Mouse (Mus musculus) midbrain, embryonic 10.5 days (tissue): ENCODE measurements at regions not wholly inside any gene's neighbourhood (a gene's known extent, or its start where the extent isn't known, plus 50 kb on each side); places are given as distances from the start of the nearest gene placed in this dataset.
"Not testable (repeated sequence)": the region's sequence is repeated elsewhere in the genome, so short reads cannot be mapped to it uniquely, and the experiment has no call there.

Experiments
- DNase-seq: peaks from one replicate; pipeline ENCODE4 v3.0.0-alpha.2; 2017; ENCODE audit warnings: low spot score
- H3K27ac ChIP-seq: fragments of 300-500 bp; sonication (generic); replicated peaks from 2 replicates; pipeline ENCODE4 v1.5.1; 2016; ENCODE audit warnings: mild to moderate bottlenecking
- H3K27me3 ChIP-seq: fragments of 300-500 bp; sonication (generic); 2 replicates; pipeline ENCODE4 v1.6.1; 2016; ENCODE audit warnings: low read depth, mild to moderate bottlenecking; ENCODE audit not compliant: poor library complexity, severe bottlenecking
- H3K36me3 ChIP-seq: fragments of 300-500 bp; sonication (generic); 2 replicates; pipeline ENCODE4 v1.6.1; 2016; ENCODE audit warnings: mild to moderate bottlenecking, moderate library complexity
- H3K4me1 ChIP-seq: fragments of 300-500 bp; sonication (generic); 2 replicates; pipeline ENCODE4 v1.6.1; 2016
- H3K4me3 ChIP-seq: fragments of 300-500 bp; sonication (generic); 2 replicates; pipeline ENCODE4 v1.5.1; 2016; ENCODE audit warnings: mild to moderate bottlenecking, moderate library complexity
- H3K9me3 ChIP-seq: fragments of 300-500 bp; sonication (generic); replicated peaks from 2 replicates; pipeline ENCODE4 v1.6.1; 2016; ENCODE audit warnings: mild to moderate bottlenecking
- WGBS: fragments of 180-500 bp; shearing (Covaris S2); methylation state at CpG from one replicate; pipeline ENCODE4 v1.1.7; 2016; 5-methylcytosine and 5-hydroxymethylcytosine counted together

- DNase-seq: peak; percentile 69
- not testable (repeated sequence) for H3K36me3 ChIP-seq, H3K27ac ChIP-seq, H3K4me3 ChIP-seq
- 20% methylated on average over 8 of the region's 8 CpGs for WGBS
- Histone ChIP-seq H3K27me3 (peaks cover 57% of the 10 kb centered on the region), H3K4me1 (peaks cover 34% of the 10 kb centered on the region), H3K9me3 (peaks cover 15% of the 10 kb centered on the region)
These were observed 52.5 kb upstream of the Prr5 start for GRCm38 (mm10) chr15:84616880-84617279.

- peaks cover 49% of the 10 kb centered on the region for H3K27me3 ChIP-seq
- WGBS: 55% methylated on average over 17 of the region's 17 CpGs
- H3K36me3 ChIP-seq: 0 out of 2 replicates have a peak, but pooled peaks cover under 1% of the 10 kb centered on the region
- H3K27ac ChIP-seq: 0 out of 2 replicates have a peak overlapping the region, but pooled peaks have one; percentile 35
- H3K4me1 ChIP-seq: peaks cover 49% of the 10 kb centered on the region
- H3K4me3 ChIP-seq: no peak overlapping the region
- peak; percentile 87 for DNase-seq
- 0 out of 2 replicates have a peak, but pooled peaks cover 3% of the 10 kb centered on the region for H3K9me3 ChIP-seq
These were observed 55.6 kb upstream of the Prr5 start for GRCm38 (mm10) chr15:84613536-84614527.

- no peak for DNase-seq
- Histone ChIP-seq H3K27ac (0 out of 2 replicates have a peak overlapping the region, but pooled peaks have one; percentile 35), H3K4me3 (no peak overlapping the region), H3K36me3 (no peaks in the 10 kb centered on the region), H3K4me1 (peaks cover 49% of the 10 kb centered on the region), H3K9me3 (no peaks in the 10 kb centered on the region; the same call in 1 of the 2 replicates), H3K27me3 (peaks cover 49% of the 10 kb centered on the region)
- 10% methylated on average over 2 of the region's 2 CpGs for WGBS
These were observed 55.3 kb upstream of the Rtl6 start for GRCm38 (mm10) chr15:84612961-84613360.

GRCm38 (mm10) chr15:84609825-84610442 is 52.3 kb upstream of the Rtl6 start:
- H3K27ac ChIP-seq: no peak overlapping the region
- no peaks in the 10 kb centered on the region for H3K36me3 ChIP-seq
- H3K4me1 ChIP-seq: peaks cover 40% of the 10 kb centered on the region
- H3K27me3 ChIP-seq: peaks cover 33% of the 10 kb centered on the region
- peaks cover 13% of the 10 kb centered on the region; the same call in 1 of the 2 replicates for H3K9me3 ChIP-seq
- no peak overlapping the region for H3K4me3 ChIP-seq
- no peak for DNase-seq
- 67% methylated on average over 15 of the region's 15 CpGs for WGBS

GRCm38 (mm10) chr15:84609063-84609462 is 51.4 kb upstream of the Rtl6 start:
- Histone ChIP-seq H3K27ac (no peak overlapping the region), H3K4me1 (peaks cover 38% of the 10 kb centered on the region), H3K36me3 (no peaks in the 10 kb centered on the region), H3K4me3 (no peak overlapping the region), H3K9me3 (peaks cover 13% of the 10 kb centered on the region; the same call in 1 of the 2 replicates), H3K27me3 (peaks cover 25% of the 10 kb centered on the region)
- DNase-seq: no peak
- WGBS: 84% methylated on average over 5 of the region's 5 CpGs
